Mouse (Mus musculus): ENCODE data around the gene Eaf1.

DNA sequence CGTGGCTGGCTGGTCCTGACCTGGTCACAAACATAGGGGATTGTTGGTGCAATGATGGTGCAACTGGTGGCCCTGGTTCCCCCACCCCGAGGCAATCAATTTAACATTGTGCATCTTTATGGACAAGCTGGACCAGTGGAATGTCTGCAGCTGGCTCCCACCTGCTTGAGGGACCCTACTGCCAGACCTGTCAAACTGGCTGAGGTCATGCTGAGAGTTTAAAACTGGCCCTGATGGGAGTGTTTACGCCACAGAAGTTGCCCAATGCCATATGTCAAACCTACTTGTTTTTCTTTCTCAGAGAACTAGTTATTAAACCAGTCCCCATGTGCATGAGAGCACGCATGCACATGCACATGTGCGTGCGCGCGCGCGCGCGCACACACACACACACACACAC, 36.2 kb upstream of the Eaf1 start:
- TF ChIP-seq POLR2A (IDR thresholded peaks at IDR 0.05; ENCODE audit: low read depth, low read length) (no peak), CTCF (IDR thresholded peaks at IDR 0.05; ENCODE audit: extremely low read depth, insufficient read depth, insufficient read length, insufficient replicate concordance) (no peak)
